Mouse (Mus musculus) thymus, postnatal 14 days (tissue): ENCODE results near the gene Fndc3b.

Source experiments
- DNase-seq: peaks from one replicate; pipeline ENCODE4 v3.0.0; 2021

The Fndc3b gene

DNA sequence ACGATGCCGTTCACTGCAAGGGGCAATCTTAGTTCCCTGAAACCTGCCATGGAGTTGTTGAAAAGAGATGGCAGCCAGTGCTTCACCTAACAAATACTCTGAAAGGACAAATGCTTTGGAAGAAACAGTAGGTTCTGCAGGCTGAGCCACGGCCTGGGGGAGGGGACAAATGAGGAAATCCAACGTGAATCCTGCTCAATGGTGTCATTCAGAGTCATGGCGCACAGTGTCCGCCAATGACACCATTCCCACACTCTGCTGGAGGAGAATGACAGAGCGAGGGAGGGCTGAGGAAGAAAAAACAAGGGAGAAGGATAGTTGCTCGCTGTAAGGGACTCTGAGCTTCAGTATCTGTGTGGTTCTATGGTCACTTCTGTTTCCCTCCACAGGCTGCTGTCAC is 95.6 kb downstream of the Fndc3b start:
- no peak for DNase-seq

DNA sequence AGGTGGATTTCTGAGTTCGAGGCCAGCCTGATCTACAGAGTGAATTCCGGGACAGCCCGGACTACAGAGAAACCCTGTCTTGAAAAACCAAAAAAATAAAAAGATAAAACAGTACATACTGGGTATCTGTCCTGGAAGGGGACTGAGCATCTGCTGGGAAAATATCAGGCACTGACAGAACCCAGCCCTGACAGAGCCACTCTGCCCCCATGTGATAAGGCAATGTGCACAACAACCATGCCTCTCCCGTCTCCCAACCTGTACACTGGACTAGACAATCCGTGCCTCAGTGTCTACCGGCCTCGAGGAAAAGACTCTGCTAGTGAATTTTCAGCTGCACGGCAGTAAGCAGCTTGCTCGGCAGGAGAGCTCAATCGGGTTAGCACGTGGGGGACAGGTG is 97.3 kb downstream of the Fndc3b start:
- no peak for DNase-seq

DNA sequence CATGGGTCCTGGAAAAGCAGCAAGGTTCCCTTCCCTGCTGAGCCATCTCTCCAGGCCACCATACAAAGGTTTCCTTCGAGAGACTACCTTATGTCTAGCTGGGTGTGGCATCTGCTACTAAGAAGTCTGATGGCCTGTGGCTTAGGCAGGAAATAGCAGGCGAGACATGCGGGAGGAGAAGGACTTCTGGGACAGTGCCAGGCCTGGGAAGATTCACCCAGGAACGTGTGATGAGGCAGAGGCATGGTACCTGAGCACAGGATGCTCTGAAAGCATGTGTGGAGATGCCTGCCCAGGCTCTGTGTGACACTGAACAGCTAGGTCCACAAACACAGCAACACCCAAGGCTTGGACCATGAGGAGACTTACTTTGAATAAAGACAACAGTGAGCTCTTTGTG is 98.1 kb downstream of the Fndc3b start:
- DNase-seq, result no peak

DNA sequence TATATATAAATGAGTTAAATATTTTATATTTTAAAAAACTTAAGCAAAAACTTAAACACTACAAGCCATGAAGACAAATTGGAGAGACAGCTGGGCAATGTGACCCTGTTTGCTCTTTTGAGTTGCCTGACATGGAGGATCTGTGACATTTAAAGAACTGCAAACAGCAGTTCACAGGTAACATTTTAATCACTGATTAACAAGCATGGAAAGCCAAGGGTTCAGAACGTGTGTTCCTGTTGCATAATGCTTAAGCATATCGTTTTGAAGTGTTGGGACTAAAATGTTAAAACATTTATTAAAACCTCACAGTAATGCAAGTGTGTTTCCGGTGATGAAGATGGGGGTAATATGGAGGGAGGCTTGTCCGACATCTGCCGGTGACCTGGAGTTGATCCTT is 99.1 kb downstream of the Fndc3b start:
- no peak for DNase-seq

DNA sequence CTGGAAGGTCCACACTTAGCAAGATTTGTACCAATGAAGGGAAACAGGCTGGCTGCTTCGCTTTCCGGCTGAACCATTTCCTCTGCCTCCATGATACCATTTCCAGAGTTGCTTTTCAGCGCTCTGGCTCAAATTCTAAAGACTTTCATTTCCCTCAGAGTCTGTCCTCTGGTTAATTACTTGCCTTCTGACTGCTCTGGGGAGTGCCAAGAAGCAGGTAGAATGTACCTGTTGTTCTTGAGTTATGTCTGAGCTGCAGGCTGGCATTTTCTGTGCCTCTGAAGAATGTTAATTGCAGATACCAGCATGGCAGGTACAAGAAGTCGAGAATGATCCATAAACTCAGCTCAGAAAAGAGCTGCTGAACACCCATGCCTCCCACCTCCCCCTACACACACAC is 100.6 kb downstream of the Fndc3b start:
- DNase-seq, result no peak

DNA sequence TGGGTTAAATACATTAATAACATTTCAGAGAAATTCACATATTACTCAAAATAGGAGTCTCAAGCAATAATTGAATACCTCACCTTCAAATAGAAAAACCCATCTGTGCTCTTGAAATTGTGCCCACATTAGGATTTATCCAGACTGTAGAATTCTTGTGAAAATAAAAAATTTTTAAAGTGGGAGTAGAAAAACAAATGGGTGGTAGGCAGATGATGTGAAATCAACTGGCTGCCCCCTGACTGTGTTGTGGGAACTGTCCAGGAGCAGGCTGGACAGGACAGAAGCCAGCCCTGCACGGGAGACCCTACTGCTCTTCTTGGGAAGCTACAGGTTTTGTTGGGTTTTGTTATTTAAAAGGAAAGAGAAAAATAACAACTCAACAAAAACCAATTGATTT is 101.0 kb downstream of the Fndc3b start:
- DNase-seq, result no peak

- no peak for DNase-seq
These were observed 103.3 kb downstream of the Fndc3b start for GRCm38 (mm10) chr3:27607796-27608151.

DNA sequence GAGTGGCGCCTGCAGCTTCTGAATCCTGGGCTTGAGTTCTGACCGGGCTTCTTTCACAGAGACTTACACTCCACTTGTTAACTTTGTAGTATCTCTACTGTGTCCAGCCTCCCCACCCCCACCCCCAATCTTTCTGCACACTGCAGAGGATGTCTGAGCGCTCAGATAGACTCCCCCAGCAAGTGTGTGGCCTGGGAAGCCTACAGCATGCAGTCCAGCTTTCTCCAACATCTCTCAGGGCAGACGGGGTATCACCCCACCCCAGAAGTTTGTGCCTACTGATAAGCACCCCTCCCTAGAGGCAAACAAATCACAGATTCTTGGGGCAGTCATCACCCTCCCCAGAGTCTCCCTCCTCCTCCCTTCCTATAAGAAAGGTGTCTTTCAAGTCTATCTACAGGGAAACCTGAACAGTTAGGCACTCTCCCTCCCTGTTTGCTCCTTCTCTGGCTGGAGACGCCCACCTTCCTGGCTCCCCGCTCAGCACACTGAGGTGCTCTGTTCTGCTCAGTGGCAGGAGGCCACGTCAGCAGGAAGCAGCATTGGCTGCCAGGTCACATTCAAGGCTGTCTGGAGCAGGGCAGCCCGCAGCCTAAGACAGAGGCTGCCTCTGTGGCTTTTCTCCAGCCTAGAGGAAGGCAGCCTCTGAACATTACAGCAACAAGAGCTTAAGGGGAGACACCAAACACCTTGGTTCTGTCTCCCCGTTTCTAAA is 103.9 kb downstream of the Fndc3b start:
- peak; percentile 36 for DNase-seq

DNA sequence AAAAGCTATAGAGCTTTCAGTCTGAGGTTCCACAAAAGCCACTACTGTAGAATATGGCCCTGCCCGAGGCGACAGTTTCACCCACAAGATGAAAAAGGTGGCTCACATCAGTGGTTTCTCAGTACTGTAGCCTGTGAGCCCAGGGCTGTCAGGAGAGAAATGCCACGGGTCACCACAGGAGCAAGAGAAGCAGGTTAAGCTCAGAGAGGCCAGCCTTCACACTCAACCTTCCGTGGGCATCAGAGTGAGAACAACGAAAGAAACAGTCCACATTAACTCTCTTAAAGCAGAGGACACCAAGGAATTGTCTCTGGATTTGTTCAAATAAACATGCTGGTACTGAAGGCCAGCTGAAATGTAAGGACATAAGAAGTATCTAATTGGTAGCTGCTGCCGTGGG is 104.5 kb downstream of the Fndc3b start:
- no peak for DNase-seq

- DNase-seq, result no peak
These were observed 105.5 kb downstream of the Fndc3b start for GRCm38 (mm10) chr3:27605613-27606012.

DNA sequence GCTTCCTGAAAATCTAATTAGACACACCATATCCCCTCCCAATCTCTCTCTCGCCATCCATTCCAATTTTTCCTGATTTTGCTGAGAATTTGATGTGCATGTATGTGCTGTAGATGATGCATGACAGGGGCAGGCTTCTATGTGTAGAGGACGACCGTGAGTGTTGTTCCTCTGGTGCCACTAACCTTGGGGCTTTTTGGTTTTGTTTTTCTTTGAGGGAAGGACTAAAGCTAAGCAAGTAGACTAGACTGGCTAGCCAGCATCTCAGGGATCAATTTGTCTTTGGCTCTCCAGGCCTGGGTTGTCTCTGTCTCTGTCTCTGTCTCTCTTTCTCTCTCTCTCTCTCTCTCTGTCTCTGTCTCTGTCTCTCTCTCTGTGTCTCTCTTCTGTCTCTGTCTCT is 106.0 kb downstream of the Fndc3b start:
- no peak for DNase-seq

- no peak for DNase-seq
These were observed 106.5 kb downstream of the Fndc3b start for GRCm38 (mm10) chr3:27604629-27605028.

DNA sequence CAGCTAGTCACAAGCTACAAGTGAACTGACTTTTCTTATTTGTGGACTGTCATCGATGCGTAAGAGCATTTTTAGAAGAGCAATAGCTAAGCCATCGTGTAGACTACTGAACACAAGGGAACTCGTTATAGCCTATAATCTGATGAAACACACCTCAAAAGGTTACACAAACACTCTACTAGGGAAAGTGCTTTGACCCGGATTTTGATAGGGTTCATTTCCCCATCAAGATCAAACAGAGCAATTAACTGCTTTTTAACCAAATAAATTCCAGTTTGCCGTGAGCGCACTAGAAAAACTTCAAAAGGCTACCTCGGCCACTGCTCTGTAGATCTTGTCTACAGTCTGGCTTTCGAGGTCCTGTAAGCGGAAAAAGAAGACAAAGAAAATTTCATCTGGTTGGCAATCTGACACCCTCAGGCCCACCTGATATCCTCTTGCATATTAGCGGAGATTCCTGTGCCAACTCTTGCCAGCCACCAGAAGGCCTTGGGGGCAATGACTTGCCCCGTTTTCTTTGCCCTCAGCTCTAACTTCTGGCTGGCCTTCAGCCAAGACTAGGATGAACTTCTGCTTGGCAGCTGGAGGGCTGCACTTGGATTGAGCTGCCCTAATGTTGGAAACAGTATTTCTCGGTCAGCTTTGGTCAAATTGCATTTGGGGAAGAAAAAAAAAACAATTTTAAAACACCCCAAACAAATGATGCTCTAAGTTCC is 107.0 kb downstream of the Fndc3b start:
- no peak for DNase-seq

GRCm38 (mm10) chr3:27600645-27601044 is 110.5 kb downstream of the Fndc3b start:
- no peak for DNase-seq

GRCm38 (mm10) chr3:27600197-27600596 is 110.9 kb downstream of the Fndc3b start:
- DNase-seq, result no peak

- no peak for DNase-seq
These were observed 112.4 kb downstream of the Fndc3b start for GRCm38 (mm10) chr3:27598437-27599382.

DNA sequence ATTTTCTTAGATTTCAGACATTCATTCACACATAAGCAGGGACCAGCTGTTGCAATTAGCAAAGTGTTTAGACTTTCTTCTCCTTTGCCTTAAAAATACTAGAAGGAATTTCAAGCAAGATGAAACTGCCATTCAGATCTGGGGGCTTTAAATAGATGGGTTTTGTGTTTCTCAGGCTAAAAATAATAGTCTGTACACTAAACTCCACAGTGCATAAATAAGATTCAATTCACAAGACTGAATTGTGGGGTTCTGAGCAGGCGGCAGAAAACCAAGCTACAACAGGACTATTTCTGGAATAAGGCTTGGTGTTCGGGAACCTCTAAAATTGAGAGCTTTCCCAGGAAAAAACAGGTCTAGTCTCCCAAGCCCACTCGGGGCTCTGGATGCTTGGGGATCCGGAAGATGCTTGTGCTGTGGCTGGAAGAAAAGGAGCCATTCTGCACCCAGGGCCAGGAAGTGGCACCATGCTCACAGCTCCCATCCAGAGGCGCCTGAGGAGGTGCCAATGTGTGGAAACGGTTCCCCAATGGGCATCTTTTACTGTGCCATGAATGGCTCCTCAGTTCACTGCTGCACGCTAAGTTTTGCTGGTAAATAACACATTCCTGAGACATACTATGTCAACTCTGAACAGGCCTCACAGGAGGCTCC is 117.5 kb downstream of the Fndc3b start:
- no peak for DNase-seq

DNA sequence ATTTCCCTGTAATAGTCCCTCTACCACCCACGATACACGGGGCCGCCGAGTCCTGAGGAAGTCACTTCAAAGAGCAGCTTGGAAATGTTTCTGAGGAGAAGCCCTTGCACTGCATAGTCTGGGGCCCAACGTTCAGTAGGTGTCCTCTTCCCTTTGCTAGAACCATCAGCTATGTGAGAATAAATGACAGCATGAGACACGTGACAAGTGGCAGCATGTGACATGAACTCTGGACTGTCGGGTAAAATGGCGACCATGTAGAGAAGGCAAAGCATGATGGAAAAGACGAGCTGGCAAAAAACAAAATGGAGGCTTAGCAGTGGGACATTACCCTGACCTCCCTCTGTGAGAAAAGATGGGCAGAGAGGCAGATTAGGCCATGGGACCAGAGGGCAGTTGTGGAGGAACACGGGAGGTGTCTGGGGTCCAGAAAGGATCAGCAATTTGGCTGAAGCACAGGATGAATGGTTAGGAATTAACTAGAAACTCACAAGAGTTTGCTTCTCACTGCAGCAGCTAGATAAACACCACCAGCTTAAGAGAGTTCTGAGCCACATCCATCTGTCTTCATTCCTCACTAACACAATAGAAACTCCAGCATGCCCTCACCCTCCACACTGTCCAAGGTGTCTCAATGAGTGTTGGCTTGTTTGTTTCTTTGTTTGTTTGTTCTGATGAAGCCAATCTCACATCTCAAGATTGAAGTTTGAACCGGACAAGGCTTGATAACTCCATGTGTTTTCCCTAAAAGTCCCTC is 118.2 kb downstream of the Fndc3b start:
- DNase-seq, result no peak

- DNase-seq, result no peak
These were observed 120.3 kb downstream of the Fndc3b start for GRCm38 (mm10) chr3:27590823-27591222.

DNA sequence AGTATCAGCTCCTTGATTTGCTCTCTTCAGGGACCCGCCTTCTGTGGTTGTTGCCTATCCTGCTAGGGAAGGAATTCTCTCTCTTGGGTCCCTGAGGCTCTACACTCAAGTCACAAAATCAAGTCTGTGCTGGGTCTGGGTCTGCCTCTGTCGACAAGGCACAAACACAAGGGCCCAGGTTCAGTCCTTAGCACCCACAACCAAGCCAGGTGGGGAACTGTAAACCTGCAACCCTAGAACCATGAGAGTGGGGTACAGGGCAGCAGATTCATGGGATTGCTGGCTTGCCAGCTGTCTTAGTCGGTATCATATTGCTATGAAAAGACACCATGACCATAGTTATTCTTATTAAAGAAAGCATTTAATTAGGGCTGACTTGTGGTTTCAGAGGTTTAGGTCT is 121.8 kb downstream of the Fndc3b start:
- no peak for DNase-seq

DNA sequence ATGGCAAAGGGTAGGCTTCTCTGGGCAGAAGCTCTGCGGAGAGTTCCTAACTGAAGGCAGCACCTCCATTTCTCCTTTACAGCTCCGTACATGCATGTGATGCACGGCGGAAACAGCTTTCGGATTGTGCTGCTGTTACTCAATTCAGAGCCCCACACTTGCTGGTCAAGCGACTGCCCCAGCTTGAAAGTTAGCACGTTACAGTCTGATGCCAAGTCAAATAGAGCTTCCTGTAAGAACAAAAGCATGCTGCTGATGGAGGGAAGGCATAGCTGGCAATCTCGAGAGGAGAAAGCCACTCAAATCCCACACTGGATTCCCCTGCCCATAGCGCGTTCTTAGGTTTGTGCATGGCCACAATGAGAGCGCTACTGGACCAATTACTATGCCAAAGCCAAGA is 122.5 kb downstream of the Fndc3b start:
- DNase-seq, result no peak
